Mouse (Mus musculus): ENCODE results near the gene Itgb4. TPM values are rescaled to one million over a fixed set of nuclear protein-coding genes. Genes with fewer than 3 reads are reported as not detected.

Gene Itgb4
- total and polyA plus RNA-seq, 2 experiments from 2014 or later: 0.93 to 1.1 TPM

GRCm38 (mm10) chr11:116049610-116050009 is 75.1 kb downstream of the Itgb4 start:
- no peaks in the 10 kb centered on the region for H3K27me3 ChIP-seq (ENCODE audit: insufficient read depth, low read length)
- H3K4me1 ChIP-seq (ENCODE audit: insufficient read depth): no peaks in the 10 kb centered on the region
- ATAC-seq (no peak), DNase-seq (no peak)
- 83% methylated on average over 2 of the region's 2 CpGs for WGBS
- H3K9ac ChIP-seq: no peak overlapping the region
- H3K9me3 ChIP-seq (ENCODE audit: low read length): no peaks in the 10 kb centered on the region
- TF ChIP-seq CTCF (IDR thresholded peaks at IDR 0.05; ENCODE audit: low read depth): no peak
- peaks cover 68% of the 10 kb centered on the region for H3K36me3 ChIP-seq (ENCODE audit: insufficient read depth)
- no peak overlapping the region for H3K27ac ChIP-seq (ENCODE audit: low read depth, low read length)
- no peak overlapping the region for H3K4me3 ChIP-seq (ENCODE audit: low read depth, low read length)
- no peak overlapping the region for H3K4me2 ChIP-seq (ENCODE audit: low read depth)

- H3K36me3 ChIP-seq (ENCODE audit: insufficient read depth): peaks cover 73% of the 10 kb centered on the region
- no peak overlapping the region for H3K9ac ChIP-seq
- DNase-seq (no peak), ATAC-seq (no peak)
- no peaks in the 10 kb centered on the region for H3K27me3 ChIP-seq (ENCODE audit: insufficient read depth, low read length)
- no peak overlapping the region for H3K4me3 ChIP-seq (ENCODE audit: low read depth, low read length)
- no peak overlapping the region for H3K27ac ChIP-seq (ENCODE audit: low read depth, low read length)
- H3K9me3 ChIP-seq (ENCODE audit: low read length): no peaks in the 10 kb centered on the region
- TF ChIP-seq CTCF (IDR thresholded peaks at IDR 0.05; ENCODE audit: low read depth): no peak
- H3K4me1 ChIP-seq (ENCODE audit: insufficient read depth): no peaks in the 10 kb centered on the region
- H3K4me2 ChIP-seq (ENCODE audit: low read depth): no peak overlapping the region
- WGBS: 92% methylated on average over 4 of the region's 4 CpGs
Measured at GRCm38 (mm10) chr11:116050196-116050595, 75.7 kb downstream of the Itgb4 start.

- Histone ChIP-seq H3K36me3 (ENCODE audit: insufficient read depth) (peaks cover 89% of the 10 kb centered on the region), H3K9me3 (ENCODE audit: low read length) (no peaks in the 10 kb centered on the region)
Measured at GRCm38 (mm10) chr11:116053510-116054229, 79.2 kb downstream of the Itgb4 start.

GRCm38 (mm10) chr11:116055873-116056272 is 81.4 kb downstream of the Itgb4 start:
- H3K36me3 ChIP-seq (ENCODE audit: insufficient read depth): peaks cover 86% of the 10 kb centered on the region
- TF ChIP-seq CTCF (IDR thresholded peaks at IDR 0.05; ENCODE audit: low read depth): no peak
- 100% methylated on average over 10 of the region's 11 CpGs for WGBS
- no peaks in the 10 kb centered on the region for H3K9me3 ChIP-seq (ENCODE audit: low read length)
- no peak overlapping the region for H3K4me2 ChIP-seq (ENCODE audit: low read depth)
- no peaks in the 10 kb centered on the region for H3K27me3 ChIP-seq (ENCODE audit: insufficient read depth, low read length)
- H3K4me1 ChIP-seq (ENCODE audit: insufficient read depth): no peaks in the 10 kb centered on the region
- H3K4me3 ChIP-seq (ENCODE audit: low read depth, low read length): no peak overlapping the region
- no peak for ATAC-seq
- no peak for DNase-seq
- no peak overlapping the region for H3K27ac ChIP-seq (ENCODE audit: low read depth, low read length)
- no peak overlapping the region for H3K9ac ChIP-seq

More at GRCm38 (mm10) chr11:116053510-116054229, 79.2 kb downstream of the Itgb4 start:
- no peak overlapping the region for H3K27ac ChIP-seq (ENCODE audit: low read depth, low read length)
- 94% methylated on average over 9 of the region's 9 CpGs for WGBS
- no peak overlapping the region for H3K4me2 ChIP-seq (ENCODE audit: low read depth)
- DNase-seq (no peak), ATAC-seq (no peak)
- no peaks in the 10 kb centered on the region for H3K27me3 ChIP-seq (ENCODE audit: insufficient read depth, low read length)
- no peaks in the 10 kb centered on the region for H3K4me1 ChIP-seq (ENCODE audit: insufficient read depth)
- no peak overlapping the region for H3K9ac ChIP-seq
- TF ChIP-seq CTCF (IDR thresholded peaks at IDR 0.05; ENCODE audit: low read depth): no peak
- no peak overlapping the region for H3K4me3 ChIP-seq (ENCODE audit: low read depth, low read length)

GRCm38 (mm10) chr11:116057237-116057881 is 82.8 kb downstream of the Itgb4 start:
- no peak for TF ChIP-seq CTCF (IDR thresholded peaks at IDR 0.05; ENCODE audit: low read depth)
- Histone ChIP-seq H3K9me3 (ENCODE audit: low read length) (no peaks in the 10 kb centered on the region), H3K4me3 (ENCODE audit: low read depth, low read length) (no peak overlapping the region), H3K27ac (ENCODE audit: low read depth, low read length) (no peak overlapping the region), H3K27me3 (ENCODE audit: insufficient read depth, low read length) (no peaks in the 10 kb centered on the region), H3K4me1 (ENCODE audit: insufficient read depth) (no peaks in the 10 kb centered on the region), H3K36me3 (ENCODE audit: insufficient read depth) (peaks cover 81% of the 10 kb centered on the region), H3K4me2 (ENCODE audit: low read depth) (no peak overlapping the region), H3K9ac (no peak overlapping the region)
- 83% methylated on average over 4 of the region's 4 CpGs for WGBS
- no peak for ATAC-seq
- no peak for DNase-seq

Other genes with a start within 250 kb of the Itgb4 start
- gene Tmem94, start 209.3 kb upstream of the Itgb4 start, total RNA-seq (2014; rRNA removed): 16.7 and 19.3 TPM in 2 replicates
- gene Tmem94, start 209.3 kb upstream of the Itgb4 start, polyA plus RNA-seq (2015; fragmentation: Nextera tagmentation; extraction: Ambion mirVana): 12.1 and 14.9 TPM in 2 replicates
- gene Caskin2, start 161.1 kb upstream of the Itgb4 start, total RNA-seq (2014; rRNA removed): 14.5 and 14.7 TPM in 2 replicates
- 4.5 and 6.1 TPM in 2 replicates for gene Caskin2, start 161.1 kb upstream of the Itgb4 start, polyA plus RNA-seq (2015; fragmentation: Nextera tagmentation; extraction: Ambion mirVana)
- 23.5 and 25.5 TPM in 2 replicates for gene Tsen54, start 160.0 kb upstream of the Itgb4 start, total RNA-seq (2014; rRNA removed)
- 16.8 and 18.1 TPM in 2 replicates for gene Tsen54, start 160.0 kb upstream of the Itgb4 start, polyA plus RNA-seq (2015; fragmentation: Nextera tagmentation; extraction: Ambion mirVana)
- 2.7 and 4.0 TPM in 2 replicates for gene Llgl2, start 150.7 kb upstream of the Itgb4 start, total RNA-seq (2014; rRNA removed)
- 0.72 and 1.1 TPM in 2 replicates for gene Llgl2, start 150.7 kb upstream of the Itgb4 start, polyA plus RNA-seq (2015; fragmentation: Nextera tagmentation; extraction: Ambion mirVana)
- gene Myo15b, start 116.3 kb upstream of the Itgb4 start, total RNA-seq (2014; rRNA removed): not detected in 2 replicates
- gene Myo15b, start 116.3 kb upstream of the Itgb4 start, polyA plus RNA-seq (2015; fragmentation: Nextera tagmentation; extraction: Ambion mirVana): 0.01 TPM in 1 of 2 replicates, not detected in the other
- gene Smim5, start 74.7 kb upstream of the Itgb4 start, total RNA-seq (2014; rRNA removed): 0.95 and 1.0 TPM in 2 replicates
- 2.4 and 2.5 TPM in 2 replicates for gene Smim5, start 74.7 kb upstream of the Itgb4 start, polyA plus RNA-seq (2015; fragmentation: Nextera tagmentation; extraction: Ambion mirVana)
- not detected in 2 replicates for gene Smim6, start 62.7 kb upstream of the Itgb4 start, total RNA-seq (2014; rRNA removed)
- 0.27 TPM in 1 of 2 replicates, not detected in the other for gene Smim6, start 62.7 kb upstream of the Itgb4 start, polyA plus RNA-seq (2015; fragmentation: Nextera tagmentation; extraction: Ambion mirVana)
- gene Sap30bp, start 41.4 kb upstream of the Itgb4 start, total RNA-seq (2014; rRNA removed): 60.4 and 70.9 TPM in 2 replicates
- 49.5 and 59.4 TPM in 2 replicates for gene Sap30bp, start 41.4 kb upstream of the Itgb4 start, polyA plus RNA-seq (2015; fragmentation: Nextera tagmentation; extraction: Ambion mirVana)
- 14.5 and 18.9 TPM in 2 replicates for gene Recql5, start 41.2 kb upstream of the Itgb4 start, total RNA-seq (2014; rRNA removed)
- gene Recql5, start 41.2 kb upstream of the Itgb4 start, polyA plus RNA-seq (2015; fragmentation: Nextera tagmentation; extraction: Ambion mirVana): 6.9 and 8.4 TPM in 2 replicates
- 42.6 and 52.2 TPM in 2 replicates for gene Galk1, start 38.0 kb downstream of the Itgb4 start, total RNA-seq (2014; rRNA removed)
- 61.1 and 66.4 TPM in 2 replicates for gene Galk1, start 38.0 kb downstream of the Itgb4 start, polyA plus RNA-seq (2015; fragmentation: Nextera tagmentation; extraction: Ambion mirVana)
- gene H3f3b, start 53.3 kb downstream of the Itgb4 start, total RNA-seq (2014; rRNA removed): 730 and 936 TPM in 2 replicates
- gene H3f3b, start 53.3 kb downstream of the Itgb4 start, polyA plus RNA-seq (2015; fragmentation: Nextera tagmentation; extraction: Ambion mirVana): 2,422 and 2,718 TPM in 2 replicates
- gene Unk, start 55.6 kb downstream of the Itgb4 start, total RNA-seq (2014; rRNA removed): 38.9 and 43.8 TPM in 2 replicates
- 18.7 and 22.5 TPM in 2 replicates for gene Unk, start 55.6 kb downstream of the Itgb4 start, polyA plus RNA-seq (2015; fragmentation: Nextera tagmentation; extraction: Ambion mirVana)
- gene Unc13d, start 103.3 kb downstream of the Itgb4 start, total RNA-seq (2014; rRNA removed): 0.46 and 0.86 TPM in 2 replicates
- gene Unc13d, start 103.3 kb downstream of the Itgb4 start, polyA plus RNA-seq (2015; fragmentation: Nextera tagmentation; extraction: Ambion mirVana): 0.29 and 0.58 TPM in 2 replicates
- 94.7 and 130 TPM in 2 replicates for gene Wbp2, start 112.3 kb downstream of the Itgb4 start, total RNA-seq (2014; rRNA removed)
- 281 and 287 TPM in 2 replicates for gene Wbp2, start 112.3 kb downstream of the Itgb4 start, polyA plus RNA-seq (2015; fragmentation: Nextera tagmentation; extraction: Ambion mirVana)
- gene Trim47, start 152.5 kb downstream of the Itgb4 start, total RNA-seq (2014; rRNA removed): 10.5 and 13.0 TPM in 2 replicates
- 6.6 and 7.8 TPM in 2 replicates for gene Trim47, start 152.5 kb downstream of the Itgb4 start, polyA plus RNA-seq (2015; fragmentation: Nextera tagmentation; extraction: Ambion mirVana)
- 4.2 and 5.0 TPM in 2 replicates for gene Trim65, start 156.4 kb downstream of the Itgb4 start, total RNA-seq (2014; rRNA removed)
- gene Trim65, start 156.4 kb downstream of the Itgb4 start, polyA plus RNA-seq (2015; fragmentation: Nextera tagmentation; extraction: Ambion mirVana): 1.2 and 1.9 TPM in 2 replicates
- 56.7 and 67.8 TPM in 2 replicates for gene Mrpl38, start 164.2 kb downstream of the Itgb4 start, total RNA-seq (2014; rRNA removed)
- gene Mrpl38, start 164.2 kb downstream of the Itgb4 start, polyA plus RNA-seq (2015; fragmentation: Nextera tagmentation; extraction: Ambion mirVana): 60.7 and 63.6 TPM in 2 replicates
- 97.9 and 108 TPM in 2 replicates for gene Fbf1, start 193.5 kb downstream of the Itgb4 start, total RNA-seq (2014; rRNA removed)
- gene Fbf1, start 193.5 kb downstream of the Itgb4 start, polyA plus RNA-seq (2015; fragmentation: Nextera tagmentation; extraction: Ambion mirVana): 23.2 and 38.2 TPM in 2 replicates
- 62.8 and 65.6 TPM in 2 replicates for gene Ten1, start 224.1 kb downstream of the Itgb4 start, total RNA-seq (2014; rRNA removed)
- 92.8 and 104 TPM in 2 replicates for gene Ten1, start 224.1 kb downstream of the Itgb4 start, polyA plus RNA-seq (2015; fragmentation: Nextera tagmentation; extraction: Ambion mirVana)
- 89.4 and 108 TPM in 2 replicates for gene Acox1, start 224.3 kb downstream of the Itgb4 start, total RNA-seq (2014; rRNA removed)
- gene Acox1, start 224.3 kb downstream of the Itgb4 start, polyA plus RNA-seq (2015; fragmentation: Nextera tagmentation; extraction: Ambion mirVana): 43.8 and 58.2 TPM in 2 replicates

Data from forebrain, postnatal 0 days (tissue).